Mouse (Mus musculus) common myeloid progenitor, adult 5-6 weeks (primary cell): Measurements from ENCODE around the gene Gcnt3. TPM values are rescaled to one million over a fixed set of nuclear protein-coding genes. Genes with fewer than 3 reads are reported as not detected.
A peak's percentile ranks its signal among the peaks of the same experiment; 100 is the strongest.
"Not testable (repeated sequence)": the region's sequence is repeated elsewhere in the genome, so short reads cannot be mapped to it uniquely, and the experiment has no call there.

Experiments used
- ATAC-seq: replicated peaks from 2 replicates; pipeline ENCODE4 v1.8.0; 2016; ENCODE audit warnings: low read depth, mild to moderate bottlenecking, moderate TSS enrichment, inconsistent platforms; ENCODE audit not compliant: poor library complexity, severe bottlenecking
- total RNA-seq: library from RNA; stranded (forward); fragments of 200-1000, 187-1606 nt; gene quantifications from 2 replicates; pipeline ENCODE4 v1.2.3, GENCODE M21; 2017

Gene Gcnt3
- total RNA-seq, 1 experiment from 2014 or later, result not detected

DNA sequence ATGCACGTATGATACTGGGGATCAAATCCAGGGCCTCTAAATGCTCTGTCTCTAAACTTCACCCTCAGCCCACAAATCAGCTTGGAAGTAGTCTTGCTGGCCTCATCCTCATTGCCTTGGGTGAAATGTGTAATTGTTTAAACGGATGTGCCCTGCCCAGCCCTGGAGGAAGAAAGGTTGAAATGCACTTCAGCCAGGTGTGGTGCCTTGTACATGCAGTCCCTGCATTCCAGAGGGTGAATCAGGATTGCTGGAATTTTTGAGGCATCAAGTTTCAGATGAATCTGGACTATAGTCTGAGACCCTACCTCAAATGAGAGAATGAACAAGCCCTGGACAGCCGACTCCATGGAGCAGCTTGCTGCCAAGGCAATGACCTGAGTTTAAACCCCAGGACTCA, 10.0 kb upstream of the Gcnt3 start:
- ATAC-seq, result no peak

DNA sequence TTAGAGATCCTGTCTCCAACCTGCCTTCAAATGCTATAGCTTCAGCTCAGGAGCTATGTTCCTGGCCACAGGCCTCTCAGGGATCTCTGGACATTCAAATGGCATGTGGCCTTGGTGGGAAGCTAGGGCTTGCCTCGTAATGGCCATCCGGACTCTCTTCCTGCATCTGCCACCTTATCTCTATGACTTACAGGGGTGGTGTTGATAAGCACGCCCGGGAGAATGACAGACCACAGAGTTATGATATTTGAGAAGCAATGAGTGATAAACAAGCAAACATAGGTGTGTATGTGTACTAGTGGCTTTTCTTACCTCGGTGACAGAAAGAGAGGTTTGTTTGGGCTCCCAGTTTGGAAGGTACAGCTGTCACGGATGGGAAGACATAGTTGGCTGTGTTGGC, 8.4 kb upstream of the Gcnt3 start:
- 0 out of 2 replicates have a peak, but pooled peaks have one; percentile 4 for ATAC-seq

- no peak; the same call in 1 of the 2 replicates for ATAC-seq
Observed at GRCm38 (mm10) chr9:70044865-70045264, 7.0 kb upstream of the Gcnt3 start.

DNA sequence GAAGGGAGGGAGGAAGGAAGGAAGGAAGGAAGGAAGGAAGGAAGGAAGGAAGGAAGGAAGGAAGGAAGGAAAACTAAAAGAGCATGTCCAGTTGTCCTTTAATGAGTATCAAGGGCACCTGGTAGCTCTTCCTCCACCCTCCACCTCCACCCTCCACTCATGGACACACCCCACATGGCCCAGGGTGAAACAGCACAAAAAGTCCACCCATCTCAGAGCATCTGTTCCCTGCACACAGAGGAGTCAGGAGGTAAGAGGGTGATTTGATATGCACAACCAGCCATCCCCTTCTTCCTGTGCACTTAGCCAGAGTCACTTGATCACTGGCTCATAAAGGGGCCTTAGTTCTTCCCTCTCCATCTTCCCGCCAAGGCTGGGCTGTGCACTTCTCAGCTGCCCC, 5.0 kb upstream of the Gcnt3 start:
- ATAC-seq, result no peak

DNA sequence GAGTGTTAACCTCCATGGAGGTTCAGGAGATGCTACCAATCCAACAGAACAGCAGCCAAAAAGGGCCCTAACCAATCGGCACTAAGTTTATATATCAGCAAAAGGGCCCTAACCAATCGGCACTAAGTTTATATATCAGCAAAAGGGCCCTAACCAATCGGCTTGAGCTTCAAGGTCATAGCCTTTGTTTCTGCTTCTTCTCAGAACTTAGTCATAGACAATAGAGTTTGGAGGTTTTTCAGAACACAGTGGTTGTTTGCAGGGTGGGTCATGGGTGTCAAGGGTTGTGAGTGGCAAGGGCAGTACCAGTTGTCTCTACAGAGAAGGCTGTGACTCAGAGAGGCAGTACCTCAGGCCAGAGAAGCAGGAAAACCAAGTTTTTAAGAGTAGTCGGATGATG, 4.2 kb upstream of the Gcnt3 start:
- no peak for ATAC-seq

DNA sequence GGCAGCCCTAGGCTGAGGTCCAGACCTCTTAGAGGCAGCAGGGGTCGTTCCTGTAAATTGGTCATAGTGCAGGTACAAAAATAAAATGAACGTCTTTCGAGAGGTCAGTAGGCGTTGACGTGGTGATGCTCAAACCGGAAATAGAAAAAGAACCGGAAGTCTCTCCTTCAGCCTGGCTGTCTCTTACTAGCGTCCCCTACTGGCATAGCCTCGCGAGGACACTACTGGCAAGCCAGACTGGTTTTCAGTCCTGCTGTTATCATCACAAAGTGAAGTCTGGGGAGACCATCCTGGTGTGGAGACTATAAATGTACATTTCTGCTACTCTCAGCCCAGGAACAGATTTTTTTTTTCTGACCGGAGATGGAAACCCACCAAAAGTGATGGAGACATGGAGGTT, 2.7 kb upstream of the Gcnt3 start:
- ATAC-seq, result no peak

GRCm38 (mm10) chr9:70039597-70040385, 1.9 kb upstream of the Gcnt3 start:
- no peak for ATAC-seq

DNA sequence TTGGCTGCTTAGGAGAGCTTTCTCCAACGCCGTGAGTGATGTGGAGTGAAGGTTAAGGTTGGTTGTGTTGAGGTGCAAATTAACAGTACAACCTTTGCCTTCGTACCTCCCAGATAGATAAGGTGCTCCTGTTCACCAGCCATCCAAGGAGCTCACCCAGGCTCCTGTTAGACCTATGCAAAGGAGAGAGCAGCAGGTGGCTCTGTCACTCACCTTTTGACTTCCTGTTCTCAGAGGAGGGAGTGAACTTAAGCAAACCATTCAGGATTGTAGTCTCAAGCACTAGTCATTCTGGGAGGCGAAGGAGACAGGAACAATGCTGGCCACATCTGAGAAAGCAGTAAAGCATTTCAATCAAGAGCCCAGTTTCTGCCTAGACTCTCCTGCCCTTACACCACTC, 1.2 kb downstream of the Gcnt3 start:
- no peak for ATAC-seq

GRCm38 (mm10) chr9:70034702-70035101, 3.2 kb downstream of the Gcnt3 start:
- 0 out of 2 replicates have a peak, but pooled peaks have one; percentile 50 for ATAC-seq

- no peak for ATAC-seq
Observed at GRCm38 (mm10) chr9:70033056-70033455, 4.8 kb downstream of the Gcnt3 start.

DNA sequence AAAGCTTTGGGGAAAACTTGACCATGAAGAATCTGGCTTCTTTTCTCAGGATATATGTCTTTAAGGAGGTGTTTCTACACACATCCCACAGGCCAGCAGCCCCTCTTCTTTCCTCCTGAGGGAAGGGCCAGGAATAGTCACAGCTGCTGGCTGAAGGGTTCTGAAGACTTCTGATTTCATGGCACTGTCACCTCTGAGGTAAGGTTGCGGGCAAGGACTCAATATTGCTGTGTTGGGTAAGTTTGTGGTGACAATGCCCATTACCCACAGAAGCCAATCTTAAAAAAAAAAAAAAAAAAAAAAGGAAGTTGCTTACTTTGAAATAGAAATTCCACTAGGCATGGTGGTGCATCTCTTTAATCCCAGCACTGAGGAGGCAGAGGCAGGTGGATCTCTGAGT, 5.7 kb downstream of the Gcnt3 start:
- peak; percentile 47; the same call in 1 of the 2 replicates for ATAC-seq

DNA sequence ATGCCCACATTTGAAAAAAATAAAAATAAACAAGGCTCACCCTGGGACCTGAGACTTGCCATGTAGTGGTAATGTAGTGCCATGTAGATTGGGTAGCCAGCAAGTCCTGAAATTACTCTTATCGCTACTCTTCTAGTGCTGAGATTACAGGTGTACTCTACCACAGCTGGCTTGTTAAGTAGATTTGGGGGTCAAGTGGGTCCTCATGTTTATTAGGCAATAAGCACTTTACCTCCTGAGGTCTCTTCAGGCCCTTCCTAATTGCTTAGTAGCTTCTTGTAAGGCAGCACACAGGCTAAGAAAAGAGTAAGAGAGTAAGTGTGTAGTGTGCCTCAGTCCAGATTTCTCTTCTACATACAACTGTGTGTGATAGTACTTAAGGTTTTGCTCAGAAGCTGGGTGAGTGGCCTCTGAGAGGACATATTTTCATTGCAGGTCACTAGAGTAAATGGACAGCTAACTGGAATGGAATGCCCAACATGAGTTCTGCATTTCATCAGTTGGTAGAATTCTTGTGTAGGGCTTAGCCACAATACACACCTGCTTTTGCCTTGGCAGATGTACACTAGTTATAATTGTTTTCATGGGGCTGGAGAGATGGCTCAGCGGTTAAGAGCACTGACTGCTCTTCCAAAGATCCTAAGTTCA, 12.4 kb downstream of the Gcnt3 start:
- no peak for ATAC-seq

- ATAC-seq, result 0 out of 2 replicates have a peak, but pooled peaks have one; percentile 32
Observed at GRCm38 (mm10) chr9:70024648-70025047, 13.2 kb downstream of the Gcnt3 start.

- ATAC-seq, result not testable (repeated sequence)
Observed at GRCm38 (mm10) chr9:70023615-70024014, 14.3 kb downstream of the Gcnt3 start.

GRCm38 (mm10) chr9:70022083-70022482, 15.8 kb downstream of the Gcnt3 start:
- ATAC-seq, result no peak

DNA sequence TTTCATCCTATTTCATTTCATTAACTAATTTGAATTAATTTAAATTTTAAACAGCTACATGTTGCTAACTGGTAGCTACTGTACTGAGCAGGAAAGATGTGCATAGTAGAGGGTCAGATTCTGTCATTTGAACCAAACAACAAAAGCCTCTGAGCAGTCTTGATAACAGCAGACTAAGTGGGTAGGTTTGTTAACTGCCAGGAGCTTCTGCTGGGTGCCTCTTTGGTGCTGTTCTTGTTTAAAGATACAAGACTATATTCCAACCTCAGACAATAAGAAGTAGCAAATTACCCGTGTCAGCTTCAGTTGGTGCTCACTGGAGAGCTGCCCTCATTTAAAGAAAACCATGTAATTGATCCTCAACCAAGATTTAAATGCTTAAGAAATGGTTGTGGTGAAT, 16.3 kb downstream of the Gcnt3 start:
- no peak for ATAC-seq

DNA sequence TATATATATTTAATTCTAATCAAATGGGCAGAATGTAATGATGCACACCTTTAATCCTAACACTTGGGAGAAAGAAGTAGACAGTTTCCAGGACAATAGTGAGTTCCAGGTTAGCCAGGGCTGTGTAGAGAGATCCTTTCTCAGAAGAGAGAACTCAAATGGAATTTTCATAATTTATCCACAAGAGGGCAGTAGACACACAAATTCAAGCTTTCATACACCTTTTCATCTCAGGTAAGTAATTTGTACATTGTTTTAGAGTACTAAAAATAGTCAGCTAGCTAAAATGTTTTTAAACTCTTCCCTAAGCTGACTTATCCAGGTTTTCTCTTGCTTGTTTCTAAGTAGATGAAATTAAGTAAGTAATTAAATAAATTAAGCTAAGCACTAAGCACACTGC, 19.0 kb downstream of the Gcnt3 start:
- ATAC-seq, result no peak

- ATAC-seq, result no peak
Observed at GRCm38 (mm10) chr9:70015632-70016031, 22.3 kb downstream of the Gcnt3 start.

DNA sequence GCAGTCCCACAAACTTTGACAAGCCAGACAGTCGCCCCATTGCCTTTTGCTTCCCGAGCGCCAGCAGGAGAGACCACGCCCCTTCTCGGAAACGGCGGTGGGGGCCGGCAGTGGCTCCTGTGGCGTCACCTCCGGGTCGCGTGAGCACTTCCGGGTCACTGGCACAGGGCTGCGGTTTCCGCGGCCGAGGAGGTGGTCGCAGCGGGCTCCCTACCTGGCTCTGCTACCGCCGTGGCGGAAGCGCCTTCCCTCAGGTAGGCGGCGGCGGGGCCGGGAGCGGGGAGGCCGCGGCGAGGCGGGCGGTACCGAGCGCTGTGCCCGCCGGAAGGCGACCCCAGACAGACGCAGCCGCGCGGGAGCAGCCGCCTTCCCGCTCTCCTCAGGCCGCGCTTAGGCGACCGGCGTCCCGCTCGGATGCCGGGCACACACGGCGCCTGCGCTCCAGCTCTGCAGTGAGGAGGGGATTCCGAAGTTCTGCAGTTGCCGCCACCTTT, 25.4 kb downstream of the Gcnt3 start, which contains the start of gene Gtf2a2:
Gene Gtf2a2, plus strand, starts transcription at position 143 of the 494 bp plus-strand sequence.
- peak; percentile 97 for ATAC-seq

DNA sequence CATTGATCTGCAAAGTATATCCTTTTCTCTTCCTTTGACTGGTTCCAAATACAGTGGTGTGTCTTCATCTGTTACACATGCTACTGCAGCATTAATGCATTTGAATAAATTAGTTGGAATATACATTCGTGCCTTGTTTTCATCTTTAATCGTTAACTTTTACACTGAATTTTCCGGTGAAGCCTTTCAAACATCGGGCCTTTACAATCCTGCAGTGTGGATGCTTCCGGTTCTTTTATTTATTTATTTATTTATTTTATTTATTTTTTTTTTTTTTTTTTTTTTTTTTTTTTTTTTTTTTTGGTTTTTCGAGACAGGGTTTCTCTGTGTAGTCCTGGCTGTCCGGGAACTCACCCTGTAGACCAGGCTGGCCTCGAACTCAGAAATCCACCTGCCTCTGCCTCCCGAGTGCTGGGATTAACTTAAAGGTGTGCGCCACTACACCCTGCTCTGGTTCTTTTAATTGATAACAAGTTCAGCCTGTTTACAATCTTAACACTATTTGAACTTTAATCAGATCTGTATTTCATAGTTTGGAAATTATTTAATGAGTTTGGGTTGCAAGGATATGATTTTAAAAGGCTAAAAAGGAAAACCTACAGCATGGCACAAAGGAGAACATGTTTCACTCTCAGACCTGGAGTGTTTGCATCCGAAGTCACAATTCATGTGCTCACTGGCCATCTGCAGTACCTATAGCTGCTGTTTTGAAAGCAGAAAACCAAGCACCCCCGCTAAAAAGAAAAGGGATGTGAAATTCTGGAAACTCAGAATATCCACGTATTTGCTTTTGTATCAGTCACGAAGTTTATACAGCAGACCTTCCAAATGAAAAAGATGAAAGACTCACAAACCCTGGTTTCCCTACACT, 26.1 kb downstream of the Gcnt3 start:
- no peak for ATAC-seq
